Mouse (Mus musculus): Measurements from ENCODE around the gene Hist2h3c2. TPM values are rescaled to one million over a fixed set of nuclear protein-coding genes. Genes with fewer than 3 reads are reported as not detected.
"Not testable (repeated sequence)": the region's sequence is repeated elsewhere in the genome, so short reads cannot be mapped to it uniquely, and the experiment has no call there.

Hist2h3c2 gene
- polyA plus RNA-seq, 1 experiment = 66.4 TPM

GRCm38 (mm10) chr3:96240799-96241197 lies 1.9 kb upstream of the Hist2h3c2 start:
- peak overlapping the region; percentile 74 for H3K27ac ChIP-seq (ENCODE audit: insufficient read depth, low read length)
- no peaks in the 10 kb centered on the region for H3K36me3 ChIP-seq (ENCODE audit: control insufficient read depth, insufficient read depth, low read length)
- 87% methylated on average over 9 of the region's 9 CpGs for WGBS
- H3K27me3 ChIP-seq (ENCODE audit: control insufficient read depth, insufficient read depth, low read length) = no peaks in the 10 kb centered on the region
- no peak for DNase-seq (ENCODE audit: low read depth in 1 of 2, low spot score in 2 of 2)
- TF ChIP-seq CTCF (IDR thresholded peaks at IDR 0.05; ENCODE audit: extremely low read depth, insufficient read depth, insufficient read length, insufficient replicate concordance) (no peak), POLR2A (IDR thresholded peaks at IDR 0.05; ENCODE audit: low read depth, low read length) (no peak)
- peaks cover 9% of the 10 kb centered on the region; the same call in 1 of the 2 replicates for H3K4me1 ChIP-seq (ENCODE audit: control insufficient read depth, insufficient read depth, insufficient read length)
- H3K4me3 ChIP-seq (ENCODE audit: extremely low read depth, insufficient read depth, insufficient read length) = no peak overlapping the region; the same call in 1 of the 2 replicates

GRCm38 (mm10) chr3:96239949-96240798 lies 1.2 kb upstream of the Hist2h3c2 start, which contains the start of gene Hist2h2aa2:
Gene Hist2h2aa2, minus strand, starts transcription at chr3:96240276.
- not testable (repeated sequence) for H3K36me3 ChIP-seq (ENCODE audit: control insufficient read depth, insufficient read depth, low read length); H3K27me3 ChIP-seq (ENCODE audit: control insufficient read depth, insufficient read depth, low read length); H3K4me1 ChIP-seq (ENCODE audit: control insufficient read depth, insufficient read depth, insufficient read length)
- WGBS = 3% methylated on average over 45 of the region's 85 CpGs
- DNase-seq (ENCODE audit: low read depth in 1 of 2, low spot score in 2 of 2) = peak in 1 of 2 experiments; percentile 92
- Histone ChIP-seq H3K4me3 (ENCODE audit: extremely low read depth, insufficient read depth, insufficient read length) (peak within 1 kb of the TSS; percentile 65), H3K27ac (ENCODE audit: insufficient read depth, low read length) (peak within 1 kb of the TSS; percentile 94)

DNA sequence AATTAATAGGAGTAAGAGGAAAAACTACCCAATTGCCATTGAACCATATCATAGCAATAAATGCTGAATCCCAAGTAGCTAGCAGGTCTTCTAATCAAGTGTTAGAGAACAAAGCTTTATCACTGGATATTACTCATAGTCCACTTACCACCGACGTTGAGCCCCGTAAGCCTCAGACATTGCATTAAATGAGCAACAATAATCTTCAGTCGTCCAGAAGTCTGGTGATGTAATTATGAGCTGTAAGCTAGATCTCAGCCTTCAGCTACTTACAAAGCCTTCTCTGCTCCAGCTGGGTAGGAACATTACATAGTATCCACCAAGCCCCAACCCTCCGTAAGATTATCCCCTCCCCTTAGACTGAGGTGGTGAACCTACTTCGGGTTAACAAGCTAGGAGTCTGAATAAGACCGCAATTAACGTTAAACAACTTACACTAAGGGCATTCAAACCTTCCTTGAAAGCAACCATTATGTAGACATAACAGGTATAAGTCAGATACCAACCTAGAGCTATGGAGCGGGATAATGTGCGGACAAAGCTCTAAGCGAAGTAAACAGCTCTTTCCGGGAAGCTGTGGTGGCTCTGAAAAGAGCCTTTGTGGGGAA lies 919 bp downstream of the Hist2h3c2 start:
- H3K27ac ChIP-seq (ENCODE audit: insufficient read depth, low read length) = no peak overlapping the region

GRCm38 (mm10) chr3:96237335-96237903 lies 1.5 kb downstream of the Hist2h3c2 start:
- no peak overlapping the region for H3K27ac ChIP-seq (ENCODE audit: insufficient read depth, low read length)
- 55% methylated on average over 7 of the region's 7 CpGs for WGBS
- no peak for TF ChIP-seq POLR2A (IDR thresholded peaks at IDR 0.05; ENCODE audit: low read depth, low read length)
- no peak for TF ChIP-seq CTCF (IDR thresholded peaks at IDR 0.05; ENCODE audit: extremely low read depth, insufficient read depth, insufficient read length, insufficient replicate concordance)
- peaks cover 2% of the 10 kb centered on the region; the same call in 1 of the 2 replicates for H3K4me1 ChIP-seq (ENCODE audit: control insufficient read depth, insufficient read depth, insufficient read length)
- no peaks in the 10 kb centered on the region for H3K36me3 ChIP-seq (ENCODE audit: control insufficient read depth, insufficient read depth, low read length)
- DNase-seq (ENCODE audit: low read depth in 1 of 2, low spot score in 2 of 2) = no peak
- H3K4me3 ChIP-seq (ENCODE audit: extremely low read depth, insufficient read depth, insufficient read length) = no peak overlapping the region
- no peaks in the 10 kb centered on the region for H3K27me3 ChIP-seq (ENCODE audit: control insufficient read depth, insufficient read depth, low read length)

More for the DNA sequence above, 919 bp downstream of the Hist2h3c2 start:
- Histone ChIP-seq H3K36me3 (ENCODE audit: control insufficient read depth, insufficient read depth, low read length) (no peaks in the 10 kb centered on the region), H3K4me3 (ENCODE audit: extremely low read depth, insufficient read depth, insufficient read length) (no peak overlapping the region), H3K27me3 (ENCODE audit: control insufficient read depth, insufficient read depth, low read length) (no peaks in the 10 kb centered on the region), H3K4me1 (ENCODE audit: control insufficient read depth, insufficient read depth, insufficient read length) (peaks cover 2% of the 10 kb centered on the region; the same call in 1 of the 2 replicates)
- 6% methylated on average over 12 of the region's 12 CpGs for WGBS
- no peak for DNase-seq (ENCODE audit: low read depth in 1 of 2, low spot score in 2 of 2)
- TF ChIP-seq CTCF (IDR thresholded peaks at IDR 0.05; ENCODE audit: extremely low read depth, insufficient read depth, insufficient read length, insufficient replicate concordance) (no peak), POLR2A (IDR thresholded peaks at IDR 0.05; ENCODE audit: low read depth, low read length) (no peak)

DNA sequence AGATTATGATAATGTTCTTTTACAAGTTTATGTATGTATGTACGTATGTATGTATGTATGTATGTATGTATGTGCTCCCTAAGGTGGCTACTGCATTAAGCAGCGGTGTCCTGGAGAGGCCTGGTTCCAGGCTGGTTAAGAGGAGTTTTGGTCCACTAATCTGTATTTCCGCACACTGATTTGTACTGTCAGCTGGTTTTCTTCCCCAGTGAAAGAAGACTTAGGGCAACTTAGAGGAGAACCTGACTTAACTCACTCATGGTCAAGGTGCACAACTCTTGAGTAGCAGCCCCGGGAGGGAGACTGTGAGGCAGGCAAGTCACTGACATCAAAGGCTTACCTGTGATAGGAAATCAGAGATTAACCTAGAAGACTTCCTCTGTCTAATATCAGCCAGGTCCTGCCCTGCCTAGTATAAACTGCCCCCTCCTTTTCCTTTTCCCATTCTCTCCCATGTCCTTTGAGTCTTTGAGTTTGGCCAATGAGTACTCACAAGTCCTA lies 2.0 kb downstream of the Hist2h3c2 start:
- no peaks in the 10 kb centered on the region for H3K27me3 ChIP-seq (ENCODE audit: control insufficient read depth, insufficient read depth, low read length)
- H3K4me3 ChIP-seq (ENCODE audit: extremely low read depth, insufficient read depth, insufficient read length) = no peak overlapping the region
- DNase-seq (ENCODE audit: low read depth in 1 of 2, low spot score in 2 of 2) = no peak
- peaks cover 2% of the 10 kb centered on the region; the same call in 1 of the 2 replicates for H3K4me1 ChIP-seq (ENCODE audit: control insufficient read depth, insufficient read depth, insufficient read length)
- H3K36me3 ChIP-seq (ENCODE audit: control insufficient read depth, insufficient read depth, low read length) = no peaks in the 10 kb centered on the region
- H3K27ac ChIP-seq (ENCODE audit: insufficient read depth, low read length) = no peak overlapping the region
- 80% methylated on average over 4 of the region's 4 CpGs for WGBS
- no peak for TF ChIP-seq POLR2A (IDR thresholded peaks at IDR 0.05; ENCODE audit: low read depth, low read length)
- TF ChIP-seq CTCF (IDR thresholded peaks at IDR 0.05; ENCODE audit: extremely low read depth, insufficient read depth, insufficient read length, insufficient replicate concordance) = no peak

DNA sequence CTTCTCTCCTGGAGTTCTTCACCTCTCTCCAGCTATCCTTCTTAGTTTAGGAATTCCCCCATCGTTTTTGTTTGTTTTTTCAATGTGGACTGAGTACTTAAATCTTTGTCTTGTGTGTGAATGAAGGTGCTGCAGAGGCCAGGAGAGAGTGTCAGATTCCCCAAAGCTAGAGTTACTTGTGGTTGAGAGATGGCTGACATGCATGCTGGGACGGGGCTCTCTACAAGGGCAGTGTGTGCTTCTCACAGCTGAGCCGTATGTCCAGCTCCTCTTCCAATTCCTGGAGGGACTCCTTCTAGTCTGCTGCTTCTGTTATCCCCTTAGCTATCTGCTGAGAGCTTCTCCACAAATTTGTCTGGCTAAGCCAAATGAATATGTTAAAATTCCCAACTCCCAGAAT lies 3.1 kb downstream of the Hist2h3c2 start:
- DNase-seq (ENCODE audit: low read depth in 1 of 2, low spot score in 2 of 2) = no peak
- Histone ChIP-seq H3K27ac (ENCODE audit: insufficient read depth, low read length) (no peak overlapping the region), H3K36me3 (ENCODE audit: control insufficient read depth, insufficient read depth, low read length) (no peaks in the 10 kb centered on the region), H3K4me3 (ENCODE audit: extremely low read depth, insufficient read depth, insufficient read length) (no peak overlapping the region), H3K4me1 (ENCODE audit: control insufficient read depth, insufficient read depth, insufficient read length) (peaks cover 1% of the 10 kb centered on the region; the same call in 1 of the 2 replicates), H3K27me3 (ENCODE audit: control insufficient read depth, insufficient read depth, low read length) (no peaks in the 10 kb centered on the region)
- WGBS = 84% methylated on average over 3 of the region's 3 CpGs
- no peak for TF ChIP-seq POLR2A (IDR thresholded peaks at IDR 0.05; ENCODE audit: low read depth, low read length)
